Mouse (Mus musculus) midbrain, embryonic 12.5 days (tissue): ENCODE results near the gene Bcl6. TPM values are rescaled to one million over a fixed set of nuclear protein-coding genes. Genes with fewer than 3 reads are reported as not detected.

Source experiments
- ATAC-seq: fragments of 200-750 bp; cut with Nextera tagmentation; 2 replicates; pipeline ENCODE4 v1.8.0; 2017; ENCODE audit warnings: low read depth, moderate TSS enrichment, moderate library complexity; ENCODE audit not compliant: low FRiP score
- H3K27ac ChIP-seq: fragments of 300-500 bp; sonication (generic); replicated peaks from 2 replicates; pipeline ENCODE4 v1.5.1; 2016; ENCODE audit warnings: mild to moderate bottlenecking
- H3K27me3 ChIP-seq: fragments of 300-500 bp; sonication (generic); 2 replicates; pipeline ENCODE4 v1.6.1; 2016; ENCODE audit warnings: mild to moderate bottlenecking
- H3K36me3 ChIP-seq: fragments of 300-500 bp; sonication (generic); 2 replicates; pipeline ENCODE4 v1.6.1; 2016
- H3K4me1 ChIP-seq: fragments of 300-500 bp; sonication (generic); 2 replicates; pipeline ENCODE4 v1.6.1; 2016
- H3K4me2 ChIP-seq: fragments of 300-500 bp; sonication (generic); replicated peaks from 2 replicates; pipeline ENCODE4 v1.6.1; 2016; ENCODE audit warnings: mild to moderate bottlenecking, moderate library complexity
- H3K4me3 ChIP-seq: fragments of 300-500 bp; sonication (generic); 2 replicates; pipeline ENCODE4 v1.5.1; 2016; ENCODE audit warnings: mild to moderate bottlenecking
- H3K9ac ChIP-seq: fragments of 300-500 bp; sonication (generic); replicated peaks from 2 replicates; pipeline ENCODE4 v1.6.1; 2016; ENCODE audit warnings: mild to moderate bottlenecking, moderate library complexity
- H3K9me3 ChIP-seq: fragments of 300-500 bp; sonication (generic); 2 replicates; pipeline ENCODE4 v1.6.1; 2016; ENCODE audit warnings: mild to moderate bottlenecking
- WGBS: fragments of 180-500 bp; shearing (Covaris S2); methylation state at CpG from one replicate; pipeline ENCODE4 v1.1.7; 2016; 5-methylcytosine and 5-hydroxymethylcytosine counted together
- polyA plus RNA-seq: library from polyadenylated mRNA; unstranded; fragments of >200 nt; fragmentation: Nextera tagmentation; extraction: Ambion mirVana; gene quantifications from 2 replicates; pipeline ENCODE4 v1.2.1, GENCODE M21; 2016

Bcl6 gene
- polyA plus RNA-seq, 1 experiment from 2014 or later: 0.15 TPM

- ATAC-seq: no peak
- Histone ChIP-seq H3K4me1 (peaks cover 43% of the 10 kb centered on the region), H3K4me3 (peak overlapping the region; percentile 36), H3K36me3 (no peaks in the 10 kb centered on the region), H3K27ac (no peak overlapping the region), H3K9me3 (no peaks in the 10 kb centered on the region), H3K9ac (peak overlapping the region; percentile 47), H3K27me3 (peaks cover 74% of the 10 kb centered on the region), H3K4me2 (peak overlapping the region; percentile 69)
- WGBS: under 1% methylated on average over 30 of the region's 32 CpGs
Measured at GRCm38 (mm10) chr16:23980991-23981720, 7.5 kb downstream of the Bcl6 start.

GRCm38 (mm10) chr16:23980201-23980870, 8.3 kb downstream of the Bcl6 start:
- H3K4me1 ChIP-seq: peaks cover 42% of the 10 kb centered on the region
- peak overlapping the region; percentile 36; the same call in 1 of the 2 replicates for H3K4me3 ChIP-seq
- WGBS: 3% methylated on average over 11 of the region's 11 CpGs
- H3K27me3 ChIP-seq: peaks cover 67% of the 10 kb centered on the region
- no peak for ATAC-seq
- no peaks in the 10 kb centered on the region for H3K9me3 ChIP-seq
- peak overlapping the region; percentile 69 for H3K4me2 ChIP-seq
- no peaks in the 10 kb centered on the region for H3K36me3 ChIP-seq
- peak overlapping the region; percentile 47 for H3K9ac ChIP-seq
- no peak overlapping the region for H3K27ac ChIP-seq

- no peak for ATAC-seq
Measured at GRCm38 (mm10) chr16:23979446-23979845, 9.2 kb downstream of the Bcl6 start.

GRCm38 (mm10) chr16:23978495-23978894, 10.2 kb downstream of the Bcl6 start:
- Histone ChIP-seq H3K36me3 (no peaks in the 10 kb centered on the region), H3K27me3 (peaks cover 50% of the 10 kb centered on the region), H3K4me3 (no peak overlapping the region), H3K9me3 (no peaks in the 10 kb centered on the region), H3K9ac (no peak overlapping the region), H3K4me2 (no peak overlapping the region), H3K27ac (no peak overlapping the region), H3K4me1 (peaks cover 29% of the 10 kb centered on the region)
- WGBS: 80% methylated on average over 4 of the region's 4 CpGs
- ATAC-seq: no peak

More at GRCm38 (mm10) chr16:23979446-23979845, 9.2 kb downstream of the Bcl6 start:
- Histone ChIP-seq H3K9ac (no peak overlapping the region), H3K4me2 (no peak overlapping the region), H3K9me3 (no peaks in the 10 kb centered on the region), H3K27me3 (peaks cover 58% of the 10 kb centered on the region), H3K4me1 (peaks cover 35% of the 10 kb centered on the region), H3K36me3 (no peaks in the 10 kb centered on the region), H3K27ac (no peak overlapping the region), H3K4me3 (no peak overlapping the region)
- WGBS: 86% methylated on average over 9 of the region's 9 CpGs

GRCm38 (mm10) chr16:23977732-23978131, 10.9 kb downstream of the Bcl6 start:
- no peak overlapping the region for H3K9ac ChIP-seq
- no peak for ATAC-seq

GRCm38 (mm10) chr16:23976196-23976595, 12.5 kb downstream of the Bcl6 start:
- Histone ChIP-seq H3K4me3 (no peak overlapping the region), H3K36me3 (no peaks in the 10 kb centered on the region), H3K4me1 (peaks cover 10% of the 10 kb centered on the region; the same call in 1 of the 2 replicates), H3K9me3 (no peaks in the 10 kb centered on the region), H3K4me2 (no peak overlapping the region), H3K27ac (no peak overlapping the region), H3K9ac (no peak overlapping the region), H3K27me3 (peaks cover 33% of the 10 kb centered on the region)
- ATAC-seq: no peak
- WGBS: 96% methylated on average over 2 of the region's 2 CpGs

More at GRCm38 (mm10) chr16:23977732-23978131, 10.9 kb downstream of the Bcl6 start:
- H3K4me2 ChIP-seq: no peak overlapping the region
- no peaks in the 10 kb centered on the region for H3K9me3 ChIP-seq
- no peak overlapping the region for H3K4me3 ChIP-seq
- peaks cover 22% of the 10 kb centered on the region for H3K4me1 ChIP-seq
- H3K36me3 ChIP-seq: no peaks in the 10 kb centered on the region
- H3K27ac ChIP-seq: no peak overlapping the region
- 76% methylated on average over 3 of the region's 3 CpGs for WGBS
- H3K27me3 ChIP-seq: peaks cover 44% of the 10 kb centered on the region

- no peak overlapping the region for H3K4me3 ChIP-seq
- H3K27ac ChIP-seq: no peak overlapping the region
- peaks cover 10% of the 10 kb centered on the region for H3K27me3 ChIP-seq
- no peak for ATAC-seq
- no peaks in the 10 kb centered on the region for H3K4me1 ChIP-seq
- no peak overlapping the region for H3K9ac ChIP-seq
- H3K36me3 ChIP-seq: no peaks in the 10 kb centered on the region
- WGBS: 84% methylated on average over 9 of the region's 9 CpGs
- H3K9me3 ChIP-seq: no peaks in the 10 kb centered on the region
- no peak overlapping the region for H3K4me2 ChIP-seq
Measured at GRCm38 (mm10) chr16:23973635-23974367, 14.9 kb downstream of the Bcl6 start.

GRCm38 (mm10) chr16:23972901-23973300, 15.8 kb downstream of the Bcl6 start:
- no peak overlapping the region for H3K4me3 ChIP-seq
- H3K27me3 ChIP-seq: peaks cover 4% of the 10 kb centered on the region; the same call in 1 of the 2 replicates
- 76% methylated on average over 11 of the region's 11 CpGs for WGBS
- no peaks in the 10 kb centered on the region for H3K9me3 ChIP-seq
- no peak for ATAC-seq
- no peaks in the 10 kb centered on the region for H3K36me3 ChIP-seq
- H3K4me1 ChIP-seq: no peaks in the 10 kb centered on the region
- H3K27ac ChIP-seq: no peak overlapping the region
- no peak overlapping the region for H3K4me2 ChIP-seq
- H3K9ac ChIP-seq: no peak overlapping the region

GRCm38 (mm10) chr16:23972126-23972740, 16.4 kb downstream of the Bcl6 start:
- WGBS: 81% methylated on average over 20 of the region's 20 CpGs

GRCm38 (mm10) chr16:23969919-23970318, 18.7 kb downstream of the Bcl6 start:
- 79% methylated on average over 14 of the region's 14 CpGs for WGBS
- H3K4me2 ChIP-seq: no peak overlapping the region
- H3K36me3 ChIP-seq: no peaks in the 10 kb centered on the region
- H3K4me3 ChIP-seq: no peak overlapping the region
- no peak overlapping the region for H3K27ac ChIP-seq
- no peak overlapping the region for H3K9ac ChIP-seq
- ATAC-seq: no peak
- no peaks in the 10 kb centered on the region for H3K27me3 ChIP-seq
- no peaks in the 10 kb centered on the region for H3K9me3 ChIP-seq
- no peaks in the 10 kb centered on the region for H3K4me1 ChIP-seq

More at GRCm38 (mm10) chr16:23972126-23972740, 16.4 kb downstream of the Bcl6 start:
- Histone ChIP-seq H3K27me3 (no peaks in the 10 kb centered on the region), H3K4me2 (no peak overlapping the region), H3K27ac (no peak overlapping the region), H3K4me3 (no peak overlapping the region), H3K4me1 (no peaks in the 10 kb centered on the region), H3K9me3 (no peaks in the 10 kb centered on the region), H3K9ac (no peak overlapping the region), H3K36me3 (no peaks in the 10 kb centered on the region)
- ATAC-seq: no peak

- Histone ChIP-seq H3K36me3 (no peaks in the 10 kb centered on the region), H3K4me3 (no peak overlapping the region), H3K4me1 (peaks cover 9% of the 10 kb centered on the region), H3K4me2 (no peak overlapping the region), H3K27me3 (no peaks in the 10 kb centered on the region), H3K9me3 (no peaks in the 10 kb centered on the region), H3K27ac (no peak overlapping the region), H3K9ac (no peak overlapping the region)
- WGBS: 66% methylated on average over 4 of the region's 4 CpGs
- no peak for ATAC-seq
Measured at GRCm38 (mm10) chr16:23968888-23969287, 19.8 kb downstream of the Bcl6 start.
